Mouse (Mus musculus) activated CD4-positive, CD25-positive, alpha-beta regulatory T cell, adult 4 months (primary cell): ENCODE measurements around the gene Ntn1. TPM values are rescaled to one million over a fixed set of nuclear protein-coding genes. Genes with fewer than 3 reads are reported as not detected.
A peak's percentile ranks its signal among the peaks of the same experiment; 100 is the strongest.

Source experiments
- ATAC-seq: one replicate; pipeline ENCODE4 v1.8.0; 2017
- polyA plus RNA-seq, 2 experiments: library from polyadenylated mRNA; unstranded; fragments of 100-300 nt; shearing (Covaris generic); gene quantifications; one replicate each; pipeline ENCODE4 v1.2.1; 2017

Ntn1 gene
- polyA plus RNA-seq, 2 experiments from 2014 or later, result 0.17 to 0.41 TPM

DNA sequence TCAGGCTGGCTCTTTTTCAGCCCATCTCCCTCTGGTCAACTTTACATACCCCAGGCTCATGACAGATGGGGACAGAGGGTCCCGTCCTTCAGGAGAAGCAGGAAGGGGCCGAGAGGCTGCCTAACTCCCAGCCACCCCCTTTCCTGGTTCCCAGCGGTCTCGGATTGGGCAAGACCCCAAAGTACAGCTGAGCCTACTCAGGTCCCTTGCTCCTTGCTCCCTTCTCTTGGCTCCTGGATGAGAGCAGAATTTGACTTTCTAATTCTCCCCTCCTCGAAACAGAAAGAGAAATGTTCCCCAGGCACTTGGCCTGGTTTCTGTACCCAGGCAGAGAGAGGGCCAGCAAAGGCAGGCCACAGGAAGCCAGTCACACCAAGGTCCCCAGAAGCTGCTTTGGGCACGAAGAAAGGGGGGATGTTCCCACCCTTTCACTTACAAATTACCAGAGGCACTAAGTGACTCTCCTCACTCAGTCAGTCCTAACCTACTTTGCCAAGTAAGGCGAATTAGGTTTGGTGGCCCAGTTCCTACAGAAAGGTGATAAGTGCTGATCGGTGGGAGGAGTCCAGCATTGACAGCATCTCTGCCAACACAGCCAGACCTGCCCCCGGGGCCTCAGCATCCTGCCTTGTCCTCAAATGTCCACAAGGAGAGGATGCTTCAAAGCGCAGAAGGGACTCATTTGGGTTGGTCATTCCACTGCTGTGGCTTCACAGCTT, 70.1 kb downstream of the Ntn1 start:
- no peak for ATAC-seq

- no peak for ATAC-seq
Measured at GRCm38 (mm10) chr11:68324863-68325262, 75.8 kb downstream of the Ntn1 start.

- no peak for ATAC-seq
Measured at GRCm38 (mm10) chr11:68321417-68321816, 79.2 kb downstream of the Ntn1 start.

- ATAC-seq, result no peak
Measured at GRCm38 (mm10) chr11:68315551-68316130, 85.0 kb downstream of the Ntn1 start.

DNA sequence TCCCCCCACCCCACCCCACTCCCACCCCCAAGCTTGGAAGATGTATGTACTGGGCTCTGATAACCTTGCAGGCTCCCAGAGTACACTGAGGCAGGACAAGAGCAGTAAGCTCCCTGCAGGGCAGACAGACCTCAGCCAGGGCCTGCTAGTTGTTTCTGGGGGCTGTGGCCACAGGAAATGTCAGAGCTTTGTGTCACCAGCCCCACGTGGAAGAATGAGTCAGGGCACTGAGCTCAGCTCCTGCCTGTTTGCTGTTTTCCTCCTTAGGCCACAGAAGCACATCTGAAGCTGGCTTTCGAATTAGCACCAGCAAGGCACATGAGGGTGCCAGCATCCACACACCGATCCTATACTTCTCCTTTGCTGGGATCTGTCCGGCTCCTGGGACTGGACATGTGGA, 86.8 kb downstream of the Ntn1 start:
- no peak for ATAC-seq

DNA sequence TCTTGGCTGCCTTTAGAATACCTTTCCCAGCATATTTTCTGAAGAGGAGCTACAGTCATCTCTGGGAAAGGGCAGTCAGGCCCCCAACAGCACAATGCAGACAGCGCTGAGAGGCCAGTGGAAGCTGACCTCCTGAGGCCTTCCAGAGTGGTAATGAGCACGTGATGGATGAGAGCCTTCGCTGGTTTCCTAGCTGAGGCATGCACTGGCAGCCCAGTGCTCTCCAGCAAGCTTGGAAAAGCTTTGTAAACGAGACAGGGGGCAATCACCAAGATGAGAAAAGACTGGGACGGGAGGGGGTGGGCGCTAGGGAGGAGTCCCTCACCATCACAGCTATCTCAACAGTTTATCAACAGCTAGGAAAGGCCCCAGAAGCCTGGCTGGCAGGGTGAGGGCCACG, 87.6 kb downstream of the Ntn1 start:
- ATAC-seq, result no peak

DNA sequence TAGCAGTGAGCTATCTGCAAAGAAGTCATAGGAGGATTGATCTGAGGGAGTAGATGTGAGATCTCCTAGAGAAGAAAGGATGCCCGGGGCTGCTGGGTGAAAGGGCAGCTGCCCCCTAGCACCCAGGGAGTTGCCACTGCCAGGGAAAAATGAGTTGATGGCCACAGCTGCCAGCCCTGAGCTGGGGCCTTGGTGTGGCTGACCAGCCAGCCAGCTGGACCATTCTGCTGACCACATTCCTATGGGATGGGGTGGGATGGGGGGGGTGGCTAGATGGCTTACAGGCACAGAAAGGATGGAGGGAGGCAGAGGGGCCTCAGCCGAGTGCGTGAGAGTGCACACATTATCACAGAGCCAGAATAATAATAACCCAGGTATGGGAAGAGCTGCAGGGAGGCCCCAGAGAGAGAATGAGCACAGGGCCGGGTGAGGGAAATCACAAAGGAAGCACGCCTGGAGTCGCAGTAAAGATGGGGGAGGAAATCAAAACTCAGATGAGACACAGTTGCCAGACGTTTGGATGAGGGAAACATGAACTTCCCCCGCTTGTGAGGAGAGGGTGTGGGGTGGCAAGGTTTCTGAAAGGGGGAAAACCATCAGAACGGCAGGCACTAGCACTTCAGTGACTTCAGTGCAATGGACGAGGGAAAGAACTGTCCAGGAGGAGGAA, 91.6 kb downstream of the Ntn1 start:
- ATAC-seq, result no peak

GRCm38 (mm10) chr11:68305997-68306396, 94.6 kb downstream of the Ntn1 start:
- ATAC-seq, result no peak

- no peak for ATAC-seq
Measured at GRCm38 (mm10) chr11:68302323-68302722, 98.3 kb downstream of the Ntn1 start.

GRCm38 (mm10) chr11:68301660-68302059, 99.0 kb downstream of the Ntn1 start:
- no peak for ATAC-seq

DNA sequence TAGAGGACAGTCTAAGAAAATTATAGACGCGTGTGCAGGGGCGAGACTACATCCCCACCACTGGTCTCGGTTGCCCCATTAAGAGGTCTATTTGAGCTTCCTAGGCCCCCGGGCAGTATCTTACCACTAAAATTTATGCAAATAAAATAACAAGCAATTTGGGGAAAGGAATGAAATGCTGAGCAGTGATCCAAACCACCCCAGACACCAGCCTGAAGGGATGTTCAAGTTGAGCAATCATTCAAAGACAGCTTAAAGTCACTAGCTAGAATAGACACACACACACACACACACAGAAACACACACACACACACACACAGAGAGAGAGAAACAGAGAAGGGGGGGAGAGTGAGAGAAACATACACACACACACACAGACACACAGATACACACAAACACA, 105.1 kb downstream of the Ntn1 start:
- no peak for ATAC-seq

DNA sequence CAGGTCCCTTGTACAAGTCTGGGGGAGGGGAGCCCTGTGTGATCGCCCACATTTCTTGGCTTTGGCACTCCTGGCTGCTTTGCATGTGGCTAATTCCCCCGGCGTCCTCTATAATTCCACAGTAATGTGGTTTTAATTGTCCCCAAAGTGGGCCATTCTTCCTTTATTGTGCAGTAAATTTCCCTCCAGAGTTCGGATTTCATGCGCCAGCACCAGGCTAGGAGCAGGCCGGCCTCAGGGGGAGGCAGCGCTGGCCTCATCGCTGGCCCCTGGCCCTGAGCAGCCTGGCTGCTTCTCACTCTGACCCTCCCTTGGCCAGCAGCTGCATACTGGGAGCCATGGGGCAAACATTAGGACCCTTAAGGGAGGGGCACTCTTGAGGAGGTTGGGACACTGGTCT, 110.0 kb downstream of the Ntn1 start:
- ATAC-seq, result no peak

GRCm38 (mm10) chr11:68287331-68287730, 113.3 kb downstream of the Ntn1 start:
- no peak for ATAC-seq

- ATAC-seq, result no peak
Measured at GRCm38 (mm10) chr11:68286142-68286808, 114.3 kb downstream of the Ntn1 start.

GRCm38 (mm10) chr11:68285754-68286141, 114.9 kb downstream of the Ntn1 start:
- no peak for ATAC-seq

- ATAC-seq, result no peak
Measured at GRCm38 (mm10) chr11:68280001-68280510, 120.6 kb downstream of the Ntn1 start.

- ATAC-seq, result no peak
Measured at GRCm38 (mm10) chr11:68276945-68277344, 123.7 kb downstream of the Ntn1 start.

DNA sequence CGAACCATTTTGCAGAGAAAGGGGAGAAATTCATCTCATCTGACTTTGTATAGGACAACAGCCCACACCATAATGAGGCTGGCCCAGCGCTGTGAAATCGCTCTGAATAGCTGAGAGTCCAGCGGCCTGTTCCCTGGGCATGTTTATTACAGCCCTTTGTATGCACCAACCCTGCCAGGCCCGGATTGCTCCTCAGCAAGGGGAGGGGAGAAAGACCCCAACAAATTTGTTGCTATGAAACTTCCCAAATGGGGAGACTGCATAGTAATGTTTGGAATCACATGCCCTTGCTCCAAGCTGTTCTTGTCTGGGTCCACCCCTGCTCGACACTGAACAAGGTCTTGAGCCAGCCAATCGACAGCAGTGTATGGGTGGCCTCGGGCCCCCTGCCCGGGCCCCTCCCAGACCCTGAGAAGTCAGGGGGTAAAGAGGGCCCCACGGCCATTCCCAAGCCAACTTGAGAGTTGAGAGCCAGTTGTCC, 126.3 kb downstream of the Ntn1 start:
- ATAC-seq, result no peak

- ATAC-seq, result no peak
Measured at GRCm38 (mm10) chr11:68273855-68274254, 126.8 kb downstream of the Ntn1 start.

GRCm38 (mm10) chr11:68270730-68271467, 129.7 kb downstream of the Ntn1 start:
- peak; percentile 86 for ATAC-seq

DNA sequence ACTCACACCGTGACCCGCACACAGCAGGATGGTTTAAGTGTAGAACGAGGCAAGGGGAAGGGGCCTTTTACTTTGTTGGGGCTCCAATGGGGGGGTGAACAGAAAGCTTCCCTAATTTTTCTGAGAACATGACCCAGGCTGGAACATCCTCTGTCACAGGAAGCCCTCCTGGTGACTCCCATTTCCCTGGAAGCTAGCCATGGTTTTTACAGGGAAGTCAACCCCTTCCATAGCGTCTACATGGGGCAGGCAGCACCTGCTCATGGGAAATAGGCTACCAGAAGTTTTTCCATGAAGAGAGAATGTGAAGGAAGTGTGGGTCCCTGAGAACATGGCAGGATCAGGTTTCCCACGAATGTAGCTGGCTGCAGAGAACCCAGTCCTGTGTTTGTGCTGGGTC, 136.3 kb downstream of the Ntn1 start:
- no peak for ATAC-seq

GRCm38 (mm10) chr11:68263100-68263499, 137.5 kb downstream of the Ntn1 start:
- ATAC-seq, result no peak
